Mouse (Mus musculus) A20 (cell line): ENCODE results near the gene Tm6sf2.

Experiments
- DNase-seq: peaks from one replicate; pipeline ENCODE4 v3.0.0-alpha.2; 2011; ENCODE audit warnings: low read depth, low spot score

Gene Tm6sf2

GRCm38 (mm10) chr8:70089296-70089960 lies 16.7 kb downstream of the Tm6sf2 start:
- DNase-seq: no peak

GRCm38 (mm10) chr8:70092786-70093185 lies 20.1 kb downstream of the Tm6sf2 start:
- no peak for DNase-seq

GRCm38 (mm10) chr8:70099276-70099675 lies 26.6 kb downstream of the Tm6sf2 start:
- DNase-seq: no peak

GRCm38 (mm10) chr8:70100241-70100640 lies 27.5 kb downstream of the Tm6sf2 start:
- no peak for DNase-seq

- peak; percentile 78 for DNase-seq
Measured at GRCm38 (mm10) chr8:70104506-70104905, 31.8 kb downstream of the Tm6sf2 start.

- DNase-seq: no peak
Measured at GRCm38 (mm10) chr8:70104922-70105321, 32.2 kb downstream of the Tm6sf2 start.

- DNase-seq: peak; percentile 88
Measured at GRCm38 (mm10) chr8:70110451-70110850, 37.7 kb downstream of the Tm6sf2 start.

GRCm38 (mm10) chr8:70111192-70111795 lies 38.6 kb downstream of the Tm6sf2 start:
- no peak for DNase-seq

- DNase-seq: no peak
Measured at GRCm38 (mm10) chr8:70112401-70113016, 39.8 kb downstream of the Tm6sf2 start.

GRCm38 (mm10) chr8:70114488-70114887 lies 41.8 kb downstream of the Tm6sf2 start:
- no peak for DNase-seq

- no peak for DNase-seq
Measured at GRCm38 (mm10) chr8:70114892-70115291, 42.2 kb downstream of the Tm6sf2 start.

GRCm38 (mm10) chr8:70117611-70118010 lies 44.9 kb downstream of the Tm6sf2 start:
- peak; percentile 68 for DNase-seq

GRCm38 (mm10) chr8:70118726-70119700 lies 46.3 kb downstream of the Tm6sf2 start:
- peak; percentile 19 for DNase-seq

GRCm38 (mm10) chr8:70120667-70121066 lies 47.9 kb downstream of the Tm6sf2 start, which contains the start of gene Ncan:
TSS of gene Ncan (minus strand) at chr8:70120873.
- no peak for DNase-seq

GRCm38 (mm10) chr8:70122863-70123262 lies 50.1 kb downstream of the Tm6sf2 start:
- DNase-seq: peak; percentile 49

GRCm38 (mm10) chr8:70124992-70125391 lies 52.3 kb downstream of the Tm6sf2 start:
- DNase-seq: no peak

GRCm38 (mm10) chr8:70128435-70128834 lies 55.7 kb downstream of the Tm6sf2 start:
- no peak for DNase-seq

- DNase-seq: no peak
Measured at GRCm38 (mm10) chr8:70129309-70129952, 56.7 kb downstream of the Tm6sf2 start.
